Mouse (Mus musculus) spleen, postnatal 10 days (tissue): ENCODE data around the gene Il1f8.
"Not testable (repeated sequence)": the region's sequence is repeated elsewhere in the genome, so short reads cannot be mapped to it uniquely, and the experiment has no call there.

Source experiments
- DNase-seq, 2 experiments: peaks; one replicate each; pipeline ENCODE4 v3.0.0; 2021 to 2022; ENCODE audit warnings: low spot score in 2 of 2

The Il1f8 gene

GRCm38 (mm10) chr2:24152861-24153260 lies at the start of gene Il1f8:
Gene Il1f8, plus strand, starts transcription at chr2:24153161.
- DNase-seq = no peak

- DNase-seq = no peak
Observed at GRCm38 (mm10) chr2:24103619-24104289, 49.2 kb upstream of the Il1f8 start.

GRCm38 (mm10) chr2:24109085-24109484 lies 43.9 kb upstream of the Il1f8 start:
- no peak for DNase-seq

GRCm38 (mm10) chr2:24134373-24134772 lies 18.6 kb upstream of the Il1f8 start:
- no peak for DNase-seq

GRCm38 (mm10) chr2:24181683-24182331 lies 28.8 kb downstream of the Il1f8 start:
- DNase-seq = peak in 1 of 2 experiments; percentile 12

GRCm38 (mm10) chr2:24182423-24183147 lies 29.6 kb downstream of the Il1f8 start:
- not testable (repeated sequence) for DNase-seq

- not testable (repeated sequence) for DNase-seq
Observed at GRCm38 (mm10) chr2:24184092-24184491, 31.1 kb downstream of the Il1f8 start.

GRCm38 (mm10) chr2:24186176-24186575 lies 33.2 kb downstream of the Il1f8 start, which contains the start of gene Il1f9:
Gene Il1f9, plus strand, starts transcription at chr2:24186476.
- no peak for DNase-seq

- DNase-seq = no peak
Observed at GRCm38 (mm10) chr2:24187585-24187984, 34.6 kb downstream of the Il1f8 start.

- DNase-seq = no peak
Observed at GRCm38 (mm10) chr2:24188189-24188588, 35.2 kb downstream of the Il1f8 start.
